Mouse (Mus musculus) layer of hippocampus, postnatal 36 days (tissue): ENCODE data around the gene Aida. TPM values are rescaled to one million over a fixed set of nuclear protein-coding genes. Genes with fewer than 3 reads are reported as not detected.
"Not testable (repeated sequence)": the region's sequence is repeated elsewhere in the genome, so short reads cannot be mapped to it uniquely, and the experiment has no call there.

Source experiments
- DNase-seq, 2 experiments: peaks; one replicate each; pipeline ENCODE4 v3.0.0; 2022
- total RNA-seq, 2 experiments: library from RNA; stranded (reverse); gene quantifications; 2 replicates each; pipeline ENCODE4 v1.2.3; 2021

Gene Aida
- total RNA-seq, 2 experiments from 2014 or later: 46.3 to 47.3 TPM

DNA sequence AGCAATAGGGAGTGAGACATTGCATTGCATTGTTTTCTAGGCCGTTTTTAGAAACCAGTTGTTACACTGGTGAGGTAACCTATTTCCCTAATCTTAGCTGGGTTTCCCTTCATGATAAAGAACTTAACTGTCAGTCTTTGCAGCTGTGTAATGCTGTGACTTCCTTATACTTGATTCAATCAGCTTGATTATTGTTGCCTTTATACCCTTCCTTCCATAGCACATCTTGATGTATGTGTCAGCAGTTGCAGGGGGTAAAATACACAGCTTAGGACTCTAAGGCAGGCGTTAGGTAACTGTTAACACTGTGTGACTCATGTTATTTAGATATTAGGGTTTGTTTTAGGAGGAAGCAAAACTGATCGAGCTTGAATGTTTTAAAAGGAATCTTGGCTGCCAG is 24.3 kb downstream of the Aida start:
- no peak for DNase-seq

DNA sequence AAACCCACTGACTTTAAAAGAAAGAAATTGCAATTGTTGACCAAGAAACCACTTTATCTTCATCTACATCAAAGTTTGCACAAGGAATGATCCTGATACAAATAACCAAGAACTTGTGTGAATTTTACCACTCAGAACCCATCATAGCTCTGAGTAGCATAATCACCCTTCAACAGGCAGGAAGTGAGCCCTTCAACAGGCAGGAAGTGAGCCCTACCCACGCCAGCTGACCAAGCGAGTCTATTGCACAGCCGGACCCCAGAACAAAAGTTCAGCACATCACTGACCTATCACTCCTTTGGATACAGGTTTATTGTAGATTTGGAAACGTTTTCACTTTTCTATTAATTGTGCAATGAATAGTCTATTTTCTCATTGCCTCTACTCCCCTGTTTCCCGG is 26.1 kb downstream of the Aida start:
- not testable (repeated sequence) for DNase-seq

DNA sequence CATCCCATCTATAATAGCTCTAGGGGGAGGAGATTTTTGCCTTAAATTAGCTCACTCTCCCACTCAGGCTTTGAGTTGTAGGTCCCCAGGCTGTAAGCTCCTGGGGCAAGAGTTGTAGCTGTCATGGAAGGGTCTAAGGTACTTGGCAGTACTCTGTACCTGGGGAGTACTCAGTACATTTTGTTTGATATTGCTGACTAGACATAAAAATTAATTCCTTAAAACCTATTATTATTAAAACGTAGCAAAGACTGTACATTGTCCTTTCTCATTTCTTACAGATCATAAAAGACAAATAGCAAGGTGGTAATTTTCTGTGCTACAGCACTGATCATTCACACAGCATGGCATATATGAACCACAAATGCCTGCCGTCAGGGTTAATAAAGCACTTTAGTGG is 27.5 kb downstream of the Aida start:
- no peak for DNase-seq

DNA sequence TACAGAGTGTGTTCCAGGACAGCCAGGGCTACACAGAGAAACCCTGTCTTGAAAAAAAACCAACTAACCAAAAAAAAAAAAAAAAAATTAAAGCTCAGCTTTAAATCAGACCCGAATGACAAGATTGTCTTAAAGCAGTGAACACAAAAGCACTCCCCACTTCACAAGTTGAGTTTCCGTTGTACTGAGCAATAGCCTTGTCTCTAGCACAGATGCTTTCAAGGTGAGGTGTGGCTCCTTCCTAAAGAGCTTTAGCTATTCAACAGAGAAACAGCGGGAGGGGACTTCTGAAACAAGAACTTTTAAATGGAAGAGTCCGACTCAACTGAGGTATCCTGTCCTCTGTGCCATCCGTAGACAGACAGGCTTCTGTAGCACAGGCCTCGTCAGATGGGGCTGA is 28.0 kb downstream of the Aida start:
- DNase-seq: no peak

DNA sequence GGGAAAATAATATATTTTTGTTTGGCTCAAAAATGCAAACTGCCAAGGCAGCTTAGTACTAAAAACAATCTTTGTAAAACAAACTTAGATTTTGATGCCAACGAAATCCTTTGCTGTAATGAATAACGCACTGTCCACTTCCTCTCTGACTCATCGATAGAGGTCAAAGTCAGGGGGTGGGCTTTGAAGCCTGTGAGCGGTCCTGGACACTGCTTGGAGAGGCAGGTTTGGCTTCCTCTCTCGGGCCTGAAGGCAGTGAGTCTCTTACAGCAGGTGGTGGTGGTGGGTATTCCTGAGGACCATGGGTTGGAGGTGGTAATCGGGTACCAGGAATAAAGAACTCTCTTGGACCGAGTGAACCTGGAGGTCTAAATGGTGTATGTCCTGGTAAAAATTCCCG is 30.8 kb downstream of the Aida start:
- no peak for DNase-seq

DNA sequence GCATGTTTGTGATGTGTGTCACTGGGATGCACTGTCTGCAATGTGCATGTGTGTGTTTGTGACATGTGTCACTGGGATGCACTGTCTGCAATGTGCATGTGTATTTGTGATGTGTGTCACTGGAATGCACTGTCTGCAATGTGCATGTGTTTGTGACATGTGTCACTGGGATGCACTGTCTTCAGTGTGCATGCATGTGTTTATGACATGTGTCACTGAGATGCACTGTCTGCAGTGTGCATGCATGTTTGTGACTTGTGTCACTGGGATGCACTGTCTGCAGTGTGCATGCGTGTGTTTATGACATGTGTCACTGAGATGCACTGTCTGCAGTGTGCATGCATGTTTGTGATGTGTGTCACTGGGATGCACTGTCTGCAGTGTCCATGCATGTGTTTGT is 46.5 kb downstream of the Aida start:
- DNase-seq: not testable (repeated sequence)

DNA sequence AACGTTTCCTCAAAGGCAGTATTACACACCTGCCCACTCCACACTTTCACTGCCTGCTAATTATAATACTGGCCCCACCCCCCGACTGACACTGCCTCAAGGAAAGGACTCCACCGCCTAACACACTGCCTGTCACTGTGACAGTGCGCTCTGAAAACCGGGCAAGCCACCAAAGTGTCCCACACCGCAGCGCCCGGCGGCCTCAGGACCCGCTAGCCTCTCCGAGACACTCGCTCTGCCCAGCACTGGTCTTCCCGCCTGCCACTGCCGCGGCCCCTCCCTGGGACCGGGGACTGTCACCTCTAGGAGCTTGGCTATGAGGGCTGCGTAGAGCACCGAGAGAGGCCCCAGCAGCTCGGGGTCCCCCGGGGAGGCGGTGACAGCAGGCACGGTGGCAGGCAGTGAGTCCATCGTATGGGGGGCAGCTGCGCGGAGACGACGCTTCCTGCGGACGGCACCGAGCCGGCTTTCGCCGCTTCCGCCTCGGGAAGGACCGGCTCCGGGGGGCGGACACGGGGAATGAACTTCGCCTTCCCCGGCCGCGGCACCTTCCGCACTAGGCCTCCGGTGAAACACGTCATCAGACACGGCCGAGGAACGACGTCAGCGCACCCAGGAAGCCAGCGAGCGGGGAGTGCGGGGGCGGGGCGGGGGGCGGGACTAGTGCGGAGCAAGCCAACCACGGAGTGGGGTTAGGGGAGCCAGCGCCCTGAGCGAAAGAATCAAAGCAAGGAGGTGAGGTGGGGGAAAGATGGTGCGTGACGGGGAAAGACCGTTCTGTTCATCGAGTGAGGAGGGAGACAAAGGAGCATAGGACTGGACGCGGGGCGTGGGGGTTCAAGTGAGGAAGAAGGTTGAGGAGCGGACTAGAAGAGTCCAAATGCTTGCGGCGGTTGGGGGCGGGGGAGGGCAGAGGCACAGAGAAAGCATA is 48.8 kb downstream of the Aida start:
- DNase-seq: peak; percentile 85 to 86

DNA sequence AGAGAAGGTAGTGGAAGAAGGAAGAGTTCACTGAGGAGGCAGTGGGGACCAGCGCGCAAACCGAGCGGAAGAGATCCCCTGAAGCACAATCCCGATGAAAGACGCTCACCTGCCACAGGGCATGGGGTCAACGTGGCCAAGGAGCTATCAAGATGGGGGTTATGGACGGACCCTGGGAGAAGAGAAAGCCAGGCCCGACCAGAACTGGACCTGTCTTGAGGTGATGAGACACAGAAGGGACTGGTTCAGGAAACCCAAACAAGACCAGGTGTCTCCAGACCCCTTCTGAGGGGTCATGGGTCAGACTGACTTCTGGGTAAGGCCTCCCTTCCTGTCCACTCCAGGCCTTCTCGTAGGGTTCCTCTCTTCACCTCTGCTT is 49.4 kb downstream of the Aida start:
- no peak for DNase-seq

DNA sequence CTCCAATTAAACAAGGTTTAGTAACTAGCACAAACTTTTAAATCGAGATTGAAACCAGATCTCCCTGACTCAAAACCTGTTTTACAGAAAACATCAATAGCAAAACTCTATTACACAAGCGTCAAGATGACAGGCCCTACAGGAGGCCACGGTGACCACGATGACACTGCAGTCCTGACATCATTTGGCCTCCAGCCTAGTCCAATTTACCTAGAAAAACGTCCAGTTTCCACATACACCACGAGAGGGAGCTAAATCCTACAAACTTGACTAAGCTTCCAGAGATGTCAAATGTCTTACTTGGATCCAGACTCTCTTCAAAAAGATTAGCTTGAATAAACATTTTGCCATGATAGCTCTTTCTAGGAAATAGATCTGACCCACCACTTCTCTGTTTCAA is 53.5 kb downstream of the Aida start:
- no peak for DNase-seq

DNA sequence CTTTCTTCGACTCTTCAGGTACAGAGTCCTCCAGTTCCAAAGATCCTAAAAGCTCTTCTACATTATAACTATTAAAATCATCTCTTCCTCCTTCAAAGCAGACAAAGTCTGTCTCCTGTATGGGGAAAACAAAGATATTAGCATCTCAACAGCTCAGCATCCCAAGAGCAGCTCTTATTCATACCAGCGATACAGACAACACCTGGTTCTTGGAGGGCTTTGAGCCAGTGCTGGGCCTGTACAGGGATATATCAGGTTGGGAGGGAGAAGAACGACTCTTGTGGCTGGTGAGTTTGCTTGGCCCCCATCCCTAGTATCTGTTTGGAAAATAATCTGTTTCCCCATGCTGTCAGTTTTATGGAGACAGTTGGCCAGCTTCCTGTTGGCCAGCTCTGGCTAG is 62.5 kb downstream of the Aida start:
- no peak for DNase-seq

DNA sequence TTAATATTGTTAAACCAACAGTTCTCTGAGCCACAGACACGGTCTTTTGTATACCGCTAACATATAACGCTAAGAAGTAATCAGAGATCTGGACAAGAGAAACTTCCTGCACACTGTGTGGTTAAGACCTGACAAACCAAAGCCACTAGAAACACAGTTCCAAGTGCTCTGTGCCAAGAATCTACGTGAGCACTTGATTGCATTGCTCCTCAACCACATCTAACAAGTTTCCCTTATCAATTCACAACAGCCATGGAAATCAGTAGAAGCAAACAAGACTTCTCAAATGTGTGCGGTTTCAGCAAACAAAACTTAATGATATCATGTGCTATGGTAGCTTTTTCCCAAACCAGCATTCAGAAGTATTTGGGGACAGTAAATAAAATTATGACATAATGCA is 65.9 kb downstream of the Aida start:
- no peak for DNase-seq

DNA sequence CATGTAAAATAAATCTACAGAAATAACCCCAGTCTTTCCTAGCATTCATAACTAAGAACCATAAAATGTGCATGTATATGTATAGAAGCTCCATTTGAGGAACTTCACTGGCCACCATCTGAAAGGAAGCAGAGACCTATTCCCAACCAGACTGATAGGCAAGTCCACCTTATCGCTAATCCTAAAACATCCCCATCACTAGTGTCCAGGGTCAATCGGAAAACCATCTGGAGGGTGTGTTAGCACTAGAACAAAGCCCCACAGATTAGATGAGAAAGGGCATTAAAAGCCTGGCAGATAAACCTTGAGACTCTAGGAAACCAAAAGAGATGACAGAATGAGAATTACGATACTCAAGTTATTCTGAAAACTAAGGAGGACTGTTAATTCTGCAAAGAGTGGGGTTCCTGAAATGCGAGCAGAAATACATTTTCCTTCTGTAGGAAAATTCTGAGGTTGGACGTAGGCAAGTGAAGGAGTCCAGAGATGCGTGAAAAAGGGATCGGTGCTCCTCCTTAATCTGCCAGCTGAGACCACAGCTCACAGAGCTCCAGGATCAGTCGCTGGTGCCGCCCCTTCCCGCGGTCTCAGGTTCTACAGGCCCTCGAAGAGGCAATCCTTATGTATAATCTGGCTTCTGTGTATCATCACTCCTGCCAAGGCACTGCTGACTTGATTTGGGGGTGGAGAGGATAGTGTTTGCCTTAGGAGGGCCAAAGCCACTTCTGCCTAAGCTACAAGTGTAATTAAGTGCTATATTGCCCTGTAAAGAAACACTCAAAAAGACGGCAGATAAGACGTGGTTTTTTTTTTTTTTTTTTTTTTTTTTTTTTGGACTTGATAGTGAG is 66.6 kb downstream of the Aida start:
- no peak for DNase-seq

DNA sequence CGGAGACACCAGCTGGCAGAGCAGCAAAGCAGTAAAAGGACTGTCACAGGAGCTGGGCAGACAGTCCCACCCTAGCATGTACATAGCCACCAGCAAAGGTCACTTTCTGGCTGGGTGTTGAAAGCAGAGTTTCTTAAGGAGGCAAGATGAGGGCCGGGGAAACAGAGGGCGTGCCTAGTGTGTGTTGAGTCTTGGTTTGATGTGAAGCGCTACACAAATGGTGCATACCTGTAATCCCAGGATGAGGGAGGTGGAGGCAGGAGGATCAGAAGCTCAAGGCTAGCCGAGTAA is 67.1 kb downstream of the Aida start:
- DNase-seq: no peak

DNA sequence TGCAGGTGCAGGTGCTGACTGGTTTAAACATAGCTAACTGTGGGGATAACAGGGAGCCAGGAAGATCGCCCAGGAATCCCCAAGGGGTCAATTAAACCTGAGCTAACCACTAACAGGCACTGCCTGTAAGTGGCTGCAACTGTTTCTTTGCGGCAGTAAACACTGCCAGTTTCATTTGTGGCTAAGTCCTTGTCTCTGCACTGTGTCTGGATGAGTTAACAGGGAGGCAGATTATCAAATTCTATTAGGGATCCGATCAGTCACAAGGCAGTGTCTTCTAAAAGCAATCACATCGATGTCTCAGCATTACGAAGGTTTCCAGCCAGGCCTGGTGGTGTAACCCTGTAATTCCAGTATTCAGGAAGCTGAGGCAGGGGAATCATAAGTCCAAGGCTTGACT is 70.0 kb downstream of the Aida start:
- no peak for DNase-seq

DNA sequence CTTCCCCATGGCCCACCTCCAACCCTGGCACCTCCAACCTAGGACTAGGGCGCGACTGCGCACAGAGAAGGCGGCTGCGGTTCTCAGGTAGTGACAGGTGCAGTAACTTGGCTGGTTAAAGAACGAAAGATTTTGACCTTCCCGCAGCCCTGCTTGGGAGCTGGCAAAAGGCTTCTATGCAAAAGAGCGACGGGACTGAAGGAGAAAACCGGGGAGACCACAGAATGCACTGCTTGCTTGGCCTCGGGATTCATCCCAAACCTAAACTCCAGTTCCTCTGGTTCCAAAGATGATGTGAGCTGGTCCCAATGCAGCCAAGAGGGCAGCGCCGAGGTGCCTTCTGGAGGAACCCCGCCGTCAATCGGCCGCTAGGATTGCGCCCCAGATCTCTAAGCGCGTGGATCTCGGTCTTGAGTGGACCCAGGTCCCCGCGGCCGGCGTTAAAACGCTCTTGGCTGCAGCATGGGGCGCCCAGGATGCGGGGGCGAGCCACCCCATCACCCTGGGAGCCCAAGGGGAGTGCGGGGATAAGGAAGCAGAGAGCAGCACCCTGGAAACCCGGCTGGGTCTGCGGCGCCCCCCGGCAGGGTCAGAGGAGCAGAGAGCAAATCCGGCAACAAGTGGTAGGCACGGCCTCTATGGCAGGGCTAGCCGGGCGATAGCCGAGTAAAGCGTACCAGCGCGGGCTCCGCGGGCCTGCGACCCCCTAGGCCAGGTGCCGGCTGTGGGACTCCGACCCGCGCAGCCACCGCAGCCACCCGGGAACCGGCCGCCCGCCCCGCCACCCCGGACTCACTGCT is 72.4 kb downstream of the Aida start:
- peak in 1 of 2 experiments; percentile 32 for DNase-seq

DNA sequence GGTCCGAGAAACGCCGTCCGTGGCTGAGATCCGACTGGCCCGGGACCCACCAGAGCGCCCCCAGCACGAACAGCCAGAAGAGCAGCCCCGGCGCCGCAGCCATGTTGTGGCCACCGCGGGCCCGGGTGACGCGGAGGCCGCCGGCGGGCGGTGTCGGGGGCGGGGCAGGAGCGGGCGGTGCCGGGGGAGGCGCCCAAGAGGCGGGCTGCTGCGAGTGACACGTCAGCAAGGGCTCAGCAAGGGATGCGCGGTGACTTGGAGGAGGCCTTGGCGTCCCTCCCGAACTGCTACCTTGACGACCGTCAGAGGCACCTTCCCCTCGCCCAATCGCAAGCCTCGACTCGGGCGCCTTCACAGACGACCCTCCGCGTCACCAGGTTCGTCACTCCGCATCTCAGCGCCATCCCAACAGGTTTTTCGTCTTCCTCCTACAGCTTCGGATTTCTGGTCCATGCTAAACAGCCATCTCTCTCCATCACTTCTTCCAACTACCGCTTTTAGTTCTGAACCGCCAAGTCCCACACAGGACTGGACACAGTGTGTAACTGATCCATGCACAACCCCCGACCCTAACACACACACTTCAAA is 73.1 kb downstream of the Aida start, which contains the start of gene Mia3:
TSS of gene Mia3 (minus strand) at position 127 of the 588 bp plus-strand sequence.
- DNase-seq: peak; percentile 96 to 98

DNA sequence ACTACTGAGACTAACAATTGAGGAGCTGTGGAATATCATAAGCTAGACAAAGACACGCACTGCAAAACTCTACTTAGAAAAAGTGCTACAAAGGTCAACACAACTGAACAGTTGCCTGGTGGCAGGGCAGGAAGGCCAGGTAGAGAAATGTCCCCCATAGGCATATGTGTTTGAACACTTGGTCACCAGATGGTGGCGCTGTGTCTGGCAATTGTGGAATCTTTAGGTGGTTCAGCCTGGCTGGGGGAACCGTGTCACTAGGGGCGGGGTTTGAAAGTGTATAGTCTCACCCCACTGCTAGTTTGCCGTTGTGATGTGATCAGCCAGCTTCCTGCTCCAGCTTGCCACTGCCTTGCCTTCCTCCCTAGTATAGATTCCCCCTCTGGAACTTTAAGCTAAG is 78.3 kb downstream of the Aida start:
- no peak for DNase-seq

Other genes starting within 250 kb of the Aida start
- gene Disp1, start 75.1 kb upstream of the Aida start, total RNA-seq: 1 to 10 TPM; 3.5 to 3.6 TPM
- gene Brox, start 679 bp downstream of the Aida start, total RNA-seq: 10 to 100 TPM; 52.1 to 59.6 TPM
- 100 to 1,000 TPM; 219 to 226 TPM for gene Mia3, start 73.0 kb downstream of the Aida start, total RNA-seq
- gene Taf1a, start 92.4 kb downstream of the Aida start, total RNA-seq: 10 to 100 TPM; 17.2 to 21.2 TPM
- gene Hhipl2, start 121.6 kb downstream of the Aida start, total RNA-seq: under 1 TPM; 0.15 to 0.20 TPM